25 mouse cellular contexts compared by ENCODE assay signal in the genomic region with DNA sequence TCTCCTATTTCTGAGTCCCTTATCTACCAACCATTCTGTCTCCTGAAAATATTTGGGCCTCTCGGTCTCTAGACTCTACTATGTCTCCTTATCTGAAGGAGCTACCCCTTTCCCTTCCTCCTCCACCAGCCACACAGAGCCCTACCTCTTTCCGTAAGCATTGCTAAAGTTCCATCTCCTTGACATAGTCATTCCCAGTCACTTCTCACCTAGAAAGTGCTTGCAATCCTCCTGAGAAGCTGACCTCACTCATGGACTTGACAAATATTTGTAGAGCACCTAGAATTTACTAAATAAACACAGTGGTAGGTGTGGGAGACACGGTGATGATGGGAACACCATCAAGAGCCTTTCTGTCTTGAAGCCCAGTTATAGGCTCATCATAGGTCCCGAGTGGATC.
"Had no signal": no experiment of that assay in that cellular context is flagged by ENCODE, and none has a peak within 500 bp of the region (broad histone marks: within the 10 kb centered on the region; RNA-seq: fewer than 3 reads in every experiment).

No protein-coding gene starts in this region.

- H3K9me3 ChIP-seq: heart, embryonic 13.5 days; heart, embryonic 15.5 days; hindbrain, embryonic 13.5 days; hindbrain, embryonic 15.5 days; kidney, embryonic 15.5 days; limb, embryonic 10.5 days; limb, embryonic 12.5 days had no signal

- H3K9ac ChIP-seq: forebrain, postnatal 0 days; heart, embryonic 13.5 days; heart, embryonic 15.5 days; hindbrain, embryonic 13.5 days; hindbrain, embryonic 15.5 days; kidney, embryonic 15.5 days; limb, embryonic 12.5 days had no signal

- H3K4me2 ChIP-seq: heart, embryonic 11.5 days; heart, embryonic 13.5 days; heart, embryonic 15.5 days; hindbrain, embryonic 13.5 days; hindbrain, embryonic 15.5 days; kidney, embryonic 15.5 days; limb, embryonic 12.5 days had no signal

- H3K36me3 ChIP-seq: heart, embryonic 13.5 days; heart, embryonic 15.5 days; hindbrain, embryonic 13.5 days; hindbrain, embryonic 15.5 days; kidney, embryonic 15.5 days; limb, embryonic 10.5 days; limb, embryonic 12.5 days had no signal

- H3K27me3 ChIP-seq: heart, embryonic 13.5 days; heart, embryonic 15.5 days; hindbrain, embryonic 13.5 days; hindbrain, embryonic 15.5 days; kidney, embryonic 15.5 days; limb, embryonic 12.5 days had no signal

- ATAC-seq: forebrain, postnatal 0 days; hindbrain, postnatal 0 days; intestine, embryonic 16.5 days had no signal

- DNase-seq: forebrain, postnatal 0 days; gastrocnemius, postnatal 14 days; gastrocnemius, postnatal 36 days; heart, adult 11 months; heart, adult 2 months; heart, postnatal 14 days; heart, postnatal 36 days; kidney, adult 11 months; kidney, adult 2 months; kidney, adult 9 months; kidney, postnatal 14 days; kidney, postnatal 36 days; liver had no signal

- H3K4me3 ChIP-seq: heart, adult 2 months; heart, embryonic 13.5 days; heart, embryonic 15.5 days; hindbrain, embryonic 13.5 days; hindbrain, embryonic 15.5 days; kidney, embryonic 15.5 days; left cerebral cortex, adult 2 months; limb, embryonic 10.5 days; limb, embryonic 12.5 days had no signal

- H3K27ac ChIP-seq: heart, adult 2 months; heart, embryonic 13.5 days; heart, embryonic 15.5 days; hindbrain, embryonic 13.5 days; hindbrain, embryonic 15.5 days; hindbrain, postnatal 0 days; kidney, embryonic 15.5 days; kidney, postnatal 0 days; left cerebral cortex, adult 2 months; limb, embryonic 10.5 days; limb, embryonic 12.5 days had no signal

- H3K4me1 ChIP-seq: heart, embryonic 15.5 days; hindbrain, embryonic 13.5 days; hindbrain, embryonic 15.5 days had no signal
